Mouse (Mus musculus): ENCODE results near the gene Hlf.
A peak's percentile ranks its signal among the peaks of the same experiment; 100 is the strongest.

The Hlf gene

DNA sequence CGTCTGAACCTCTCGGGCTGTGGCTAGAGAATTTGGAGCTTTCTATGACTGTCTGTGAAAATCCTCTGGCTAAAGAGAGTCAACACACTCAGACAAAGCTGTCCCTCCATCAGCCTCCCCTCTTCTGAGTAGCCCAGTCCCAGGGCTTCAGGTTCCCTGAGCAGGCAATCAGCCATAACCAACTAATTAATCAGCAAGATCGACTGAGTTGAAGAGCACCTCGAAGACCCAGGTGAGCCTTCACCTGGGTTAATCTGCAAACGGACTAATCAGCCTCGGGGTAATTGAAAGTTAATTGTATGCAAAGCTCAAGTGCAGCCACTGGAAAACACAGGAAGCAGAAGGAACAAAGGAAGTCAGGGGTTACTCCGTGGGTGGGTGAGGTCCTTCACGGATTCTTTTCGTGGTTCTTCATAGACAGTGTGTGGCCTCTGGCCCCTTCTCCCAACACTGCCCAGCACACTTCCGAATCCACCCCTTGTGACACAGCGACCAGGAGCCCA is 19.9 kb downstream of the Hlf start:
- DNase-seq: peak; percentile 68 to 82

- DNase-seq: no peak
These were observed 20.3 kb downstream of the Hlf start for GRCm38 (mm10) chr11:90370367-90370766.

DNA sequence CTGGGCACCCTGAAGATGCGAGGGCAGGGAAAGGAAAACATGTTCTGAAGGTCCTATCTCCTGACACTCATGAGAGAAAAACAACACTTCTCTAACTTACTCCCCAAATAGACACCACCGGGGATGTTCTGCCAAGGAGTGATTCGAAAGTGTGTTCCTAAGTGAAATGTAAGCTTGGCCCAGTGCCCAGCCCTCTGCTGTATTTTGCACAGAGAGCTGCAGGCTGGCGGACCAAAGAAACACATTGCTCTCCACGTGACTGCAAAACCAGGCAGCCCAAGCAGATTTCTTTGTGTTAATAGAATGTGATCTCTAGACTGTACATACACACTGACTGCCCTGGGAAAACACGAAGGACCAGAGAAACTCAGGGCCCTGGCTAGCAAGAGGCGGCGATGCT is 21.1 kb downstream of the Hlf start:
- peak; percentile 96 to 98 for DNase-seq

GRCm38 (mm10) chr11:90369115-90369514 is 21.6 kb downstream of the Hlf start:
- DNase-seq: no peak

GRCm38 (mm10) chr11:90367894-90368860 is 22.5 kb downstream of the Hlf start:
- DNase-seq: peak in 1 of 2 experiments; percentile 70

DNA sequence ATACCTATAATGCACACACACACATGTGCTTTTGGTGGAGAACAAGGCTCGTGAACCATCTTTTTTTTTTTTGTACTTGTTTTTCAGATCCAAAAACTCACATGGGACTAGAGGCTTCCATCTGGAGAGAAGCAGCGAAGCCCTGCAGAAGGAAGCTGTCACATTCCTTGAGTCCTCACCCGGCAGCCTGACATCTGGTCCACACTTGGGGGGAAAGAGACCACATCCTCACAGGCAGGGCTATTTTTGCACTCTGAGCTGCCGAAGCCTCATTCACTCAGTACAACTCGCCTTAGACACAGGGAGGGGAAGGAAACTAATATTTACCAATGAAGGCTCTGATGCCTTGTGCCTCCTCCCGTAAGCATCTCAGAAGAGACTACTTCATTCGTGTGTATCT is 25.8 kb downstream of the Hlf start:
- DNase-seq: no peak

DNA sequence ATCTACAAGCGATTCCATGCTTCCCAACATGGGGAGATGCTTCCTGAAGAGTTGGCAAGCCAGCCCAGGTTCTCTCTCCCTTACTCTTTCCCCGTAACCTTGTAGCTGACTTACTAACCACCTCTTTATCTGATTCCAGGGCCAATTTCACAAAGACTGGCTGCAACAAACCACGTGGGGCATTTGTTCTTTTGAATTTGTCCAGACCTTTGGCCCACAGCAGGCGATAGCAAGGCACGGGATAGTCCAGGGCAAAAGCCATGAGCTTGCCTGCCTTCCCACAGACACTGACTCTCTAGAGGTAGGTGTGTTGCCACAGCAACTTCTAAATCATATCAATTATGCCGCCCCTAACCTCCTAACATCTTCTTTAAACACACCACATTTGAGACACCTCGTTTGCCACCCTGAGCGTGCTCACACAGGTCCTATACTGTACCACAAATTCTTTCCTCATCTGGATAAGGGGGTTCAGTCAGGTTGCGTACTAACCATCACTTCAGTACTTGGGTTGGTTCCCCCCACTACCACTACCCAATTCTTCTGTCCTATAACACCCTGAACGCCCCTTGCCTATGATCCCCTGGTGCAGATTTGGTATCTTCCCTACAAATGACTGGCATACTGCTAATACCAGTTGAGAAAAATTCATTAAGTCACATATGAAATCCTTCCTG is 26.7 kb downstream of the Hlf start:
- peak; percentile 86 to 90 for DNase-seq

DNA sequence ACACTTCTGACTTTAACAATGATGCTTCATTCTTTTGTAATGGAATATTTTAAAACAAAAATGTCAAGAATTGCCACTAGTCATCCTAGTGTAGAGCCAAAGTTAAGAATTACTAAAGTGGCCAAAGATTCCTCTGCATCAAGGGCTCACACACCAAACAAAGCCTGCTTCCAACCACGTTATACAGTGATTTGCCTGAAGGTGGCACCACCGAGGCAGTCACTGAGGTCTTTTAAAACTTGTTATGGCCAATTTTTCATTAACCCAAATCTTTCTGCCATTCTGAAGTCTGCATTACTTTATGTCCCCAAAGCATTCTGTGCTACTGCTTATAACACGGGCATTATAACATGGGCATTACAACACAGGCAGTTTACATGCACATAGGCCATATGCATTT is 27.3 kb downstream of the Hlf start:
- DNase-seq: peak in 1 of 2 experiments; percentile 75

- DNase-seq: no peak
These were observed 30.2 kb downstream of the Hlf start for GRCm38 (mm10) chr11:90360536-90360935.

GRCm38 (mm10) chr11:90358063-90358462 is 32.6 kb downstream of the Hlf start:
- peak; percentile 87 to 91 for DNase-seq

- DNase-seq: no peak
These were observed 33.3 kb downstream of the Hlf start for GRCm38 (mm10) chr11:90357371-90357770.

DNA sequence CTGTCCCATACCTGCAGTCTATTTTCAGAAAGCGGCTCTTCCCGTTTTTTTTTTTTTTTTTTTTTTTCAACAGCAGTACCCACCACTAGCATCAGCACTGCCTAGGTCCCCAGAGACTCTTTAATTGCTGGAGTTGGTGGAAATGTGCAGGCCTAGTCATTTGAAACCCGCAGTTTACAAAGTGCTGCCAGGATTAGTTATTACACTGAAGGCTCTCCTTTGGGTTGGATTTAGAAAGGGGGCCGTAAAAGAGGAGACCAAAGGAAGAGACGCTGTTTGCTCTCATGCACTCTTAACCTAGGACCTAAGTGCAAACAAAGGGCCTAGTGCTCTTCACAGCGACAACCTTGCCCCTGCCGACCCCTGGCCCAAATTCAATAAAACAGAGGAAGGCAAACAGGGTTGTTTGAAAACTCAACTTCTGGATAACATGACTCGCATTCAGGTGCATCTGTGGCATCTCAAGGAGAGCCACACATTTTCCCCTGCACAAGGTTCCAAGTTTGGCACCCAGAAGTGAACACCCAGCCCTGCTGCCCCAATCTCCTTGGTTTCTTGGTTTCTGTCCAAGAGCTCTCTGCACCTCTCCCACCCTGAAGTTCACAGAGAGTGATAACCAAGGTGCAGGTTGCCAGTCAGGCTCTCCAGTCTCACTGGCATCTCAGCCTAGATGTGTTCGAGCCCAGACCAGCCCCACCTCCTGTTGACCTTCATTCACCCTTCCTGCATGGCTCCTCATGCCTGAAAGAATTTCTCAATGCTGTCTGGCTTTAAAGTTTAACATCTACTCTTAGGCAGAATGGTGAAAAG is 34.0 kb downstream of the Hlf start:
- DNase-seq: peak; percentile 74 to 75

DNA sequence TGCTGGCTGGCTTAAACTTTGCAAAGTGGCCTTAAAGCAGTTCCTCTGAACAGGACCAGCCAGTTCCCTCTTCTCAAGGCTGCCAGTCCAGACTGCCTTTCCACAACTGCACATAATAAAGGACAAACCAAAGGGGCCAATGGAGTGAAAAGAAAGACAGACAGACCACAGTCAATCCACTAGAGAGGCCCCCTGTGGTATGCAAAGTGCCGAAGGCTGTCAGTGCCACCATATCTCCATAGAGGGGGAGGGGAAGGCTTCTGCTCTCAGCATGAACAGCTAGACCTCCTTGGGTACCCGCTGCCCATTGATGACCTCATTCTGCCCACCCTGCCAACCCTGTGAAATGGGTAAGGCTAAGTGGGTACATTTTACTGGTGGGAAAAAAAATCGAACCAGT is 34.7 kb downstream of the Hlf start:
- no peak for DNase-seq

DNA sequence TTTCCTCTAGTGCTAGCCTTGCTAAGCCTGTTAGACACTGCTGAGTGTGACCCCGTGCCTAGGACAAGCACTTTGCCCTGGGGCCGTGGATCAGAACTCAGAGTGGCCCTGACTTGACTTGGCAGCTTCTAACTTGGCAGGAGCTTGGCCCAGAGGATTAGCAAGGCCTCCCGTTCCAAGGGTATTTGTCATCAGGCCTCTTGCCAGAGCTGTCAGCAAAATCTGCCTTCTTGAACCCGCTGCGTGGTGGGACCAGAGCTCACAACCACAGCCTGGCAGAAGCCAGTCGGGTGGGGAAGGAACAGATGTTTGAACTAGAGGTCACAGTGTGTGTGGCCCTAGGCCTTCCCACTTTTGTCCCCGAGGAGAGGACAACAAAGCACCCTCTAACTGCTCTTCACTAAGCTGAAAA is 35.4 kb downstream of the Hlf start:
- peak; percentile 96 to 98 for DNase-seq

DNA sequence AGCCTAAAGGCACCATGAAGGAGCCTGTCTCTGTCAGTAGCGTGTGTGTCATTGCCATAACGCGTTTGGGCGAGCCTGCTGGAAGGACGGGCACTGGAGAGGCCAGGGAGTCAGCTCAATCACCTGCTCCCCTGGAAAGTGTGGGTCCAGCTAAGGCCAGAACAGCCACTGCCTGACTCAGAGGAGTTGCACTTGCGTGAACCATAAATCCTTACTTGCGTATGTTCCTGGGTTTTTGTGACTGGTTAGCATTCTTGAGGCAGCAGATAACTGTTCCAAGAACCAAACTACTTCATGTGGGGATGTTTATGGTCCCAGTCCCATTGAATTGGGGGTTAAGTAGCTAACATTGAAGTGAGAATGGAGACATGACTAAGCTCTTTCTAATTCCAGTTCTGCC is 38.0 kb downstream of the Hlf start:
- DNase-seq: no peak

DNA sequence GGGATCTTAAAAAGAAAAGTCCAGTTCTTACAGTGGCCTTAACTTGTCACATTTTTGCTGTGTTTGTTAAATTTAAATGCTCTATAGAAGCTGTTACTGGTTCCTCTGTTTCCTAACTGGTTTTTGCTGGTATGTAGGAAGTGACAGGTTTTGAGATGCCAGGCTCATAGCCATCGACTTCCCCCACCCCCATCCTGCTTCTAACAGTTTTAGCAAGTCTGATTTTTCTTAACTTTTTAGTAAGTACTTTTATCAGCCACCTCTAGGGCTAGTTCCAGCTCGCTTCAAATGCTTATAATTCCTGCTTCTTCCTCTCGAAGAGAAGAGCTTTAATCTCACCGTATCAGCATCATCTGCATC is 40.6 kb downstream of the Hlf start:
- no peak for DNase-seq

DNA sequence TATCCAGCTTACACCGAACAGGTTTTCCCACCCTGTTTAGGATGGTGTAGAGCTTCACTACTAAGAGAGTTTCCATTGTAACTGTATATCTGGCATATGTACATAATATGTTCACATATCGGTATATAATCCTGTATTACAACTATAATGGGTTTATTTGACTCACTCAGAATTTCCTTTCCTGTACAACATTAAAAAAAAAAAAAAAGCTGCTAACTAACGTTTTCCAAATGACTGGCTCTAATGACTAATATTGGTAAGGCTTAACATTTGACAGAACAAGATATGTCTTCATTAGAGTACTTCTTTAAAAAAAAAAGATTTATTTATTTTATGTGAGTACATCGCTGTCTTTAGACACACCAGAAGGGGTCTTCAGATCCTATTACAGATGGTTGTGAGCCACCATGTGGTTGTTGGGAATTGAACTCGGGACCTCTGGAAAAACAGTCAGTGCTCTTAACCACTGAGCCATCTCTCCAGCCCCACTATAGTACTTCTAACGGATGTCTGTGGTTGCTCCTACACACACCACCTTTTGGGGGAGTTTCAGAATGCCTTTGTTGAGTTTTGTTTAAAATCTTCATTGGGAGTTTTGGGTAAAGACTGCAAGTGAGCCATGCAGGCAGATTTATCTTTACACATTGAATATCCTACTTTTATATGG is 41.1 kb downstream of the Hlf start:
- no peak for DNase-seq

DNA sequence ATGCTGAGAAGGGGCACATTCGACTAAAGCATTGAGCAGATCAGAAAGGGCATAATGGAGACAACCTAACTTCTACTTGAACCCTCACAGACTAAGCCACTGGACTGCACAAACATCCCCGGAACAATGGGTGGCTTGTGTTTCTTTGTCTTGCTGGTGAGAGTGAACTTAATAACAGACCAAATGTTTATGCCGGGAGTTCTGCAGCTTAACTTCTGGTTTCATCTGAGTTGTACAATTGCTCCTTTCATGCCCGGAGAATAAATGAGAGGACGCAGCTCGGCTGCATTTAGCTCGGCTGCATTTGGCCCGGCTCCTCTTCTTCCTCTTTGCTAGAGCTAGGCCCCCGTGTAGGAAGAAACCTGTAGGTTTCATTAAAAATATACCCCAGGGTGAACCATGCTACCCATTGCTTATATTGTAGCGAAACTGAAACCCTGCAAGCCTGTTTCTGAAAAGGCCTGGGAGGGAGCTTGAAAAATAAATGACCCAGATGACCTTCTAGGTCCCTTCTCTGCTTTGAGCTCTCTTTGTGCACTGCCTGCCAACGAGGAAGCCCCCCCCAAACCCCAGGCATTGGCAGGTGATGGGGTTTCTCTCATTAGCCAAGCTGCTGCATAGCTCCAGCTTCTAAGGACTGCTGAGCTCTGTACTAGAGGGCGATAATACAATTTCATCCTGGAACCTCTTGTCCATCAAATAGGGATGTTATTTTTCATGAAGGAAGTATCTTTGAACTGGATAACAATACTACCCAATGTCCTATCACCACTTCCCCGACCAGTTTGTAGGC is 42.8 kb downstream of the Hlf start:
- DNase-seq: no peak

DNA sequence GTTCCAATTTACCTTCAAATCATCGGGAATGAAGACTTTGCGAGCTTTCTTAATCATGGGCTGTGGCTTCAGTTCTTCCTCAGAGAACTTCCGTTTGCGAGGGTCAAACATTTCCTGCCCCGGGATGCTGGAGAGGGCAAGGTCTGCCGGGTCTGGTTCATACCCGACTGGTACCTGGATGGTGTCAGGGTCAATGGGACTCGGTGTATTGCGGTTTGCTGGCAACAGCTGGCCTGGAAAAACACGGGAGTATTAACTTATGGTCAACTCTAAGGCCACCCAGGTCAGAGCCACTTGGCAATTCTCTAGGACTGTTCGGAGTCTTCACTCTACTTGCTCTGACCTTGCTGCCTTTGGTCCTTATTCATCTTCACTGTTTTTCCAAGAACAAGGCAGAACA is 44.9 kb downstream of the Hlf start:
- no peak for DNase-seq

DNA sequence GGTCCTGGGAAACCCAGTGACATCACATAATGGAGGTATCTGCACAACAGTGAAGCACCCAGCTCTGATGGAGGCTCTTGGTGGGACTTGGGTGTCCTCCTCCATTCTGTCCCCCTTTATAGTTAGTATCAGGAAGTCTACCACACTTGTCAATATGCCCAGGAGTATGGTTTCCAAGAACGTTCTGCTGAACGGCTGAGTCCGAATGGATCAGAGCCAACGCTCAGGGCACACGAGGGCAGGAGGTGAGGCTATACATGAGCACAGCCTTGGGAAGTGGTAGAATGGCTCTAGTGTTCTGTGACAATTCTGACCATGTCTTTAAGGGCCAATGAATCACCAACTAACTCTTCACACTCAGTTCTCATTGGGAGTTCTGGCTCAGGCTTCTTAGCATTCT is 47.8 kb downstream of the Hlf start:
- DNase-seq: peak in 1 of 2 experiments; percentile 53

GRCm38 (mm10) chr11:90342267-90342666 is 48.4 kb downstream of the Hlf start:
- DNase-seq: peak; percentile 88 to 89

DNA sequence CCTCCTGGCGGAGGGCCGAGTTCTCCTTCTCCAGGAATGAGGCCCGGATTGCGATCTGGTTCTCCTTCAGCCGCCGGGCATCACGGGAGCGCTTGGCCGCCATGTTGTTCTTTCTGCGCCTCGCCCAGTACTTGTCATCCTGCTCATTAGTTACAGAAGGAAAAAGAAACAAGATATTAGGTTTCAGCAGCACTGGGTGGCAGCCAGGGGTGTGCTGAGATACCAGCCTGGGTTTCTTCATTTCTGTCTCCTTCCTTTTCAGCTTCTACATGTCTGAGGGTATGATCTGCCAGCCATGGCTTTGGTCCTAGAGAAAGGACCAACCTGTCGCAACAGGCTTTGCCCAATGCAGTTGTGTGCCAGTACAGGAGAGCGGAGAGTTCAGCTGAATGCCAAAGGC is 49.9 kb downstream of the Hlf start:
- DNase-seq: no peak

Measured in kidney, adult 8-10 months (tissue).